Mouse (Mus musculus): ENCODE measurements around the gene Tbc1d7.

Tbc1d7 gene

GRCm38 (mm10) chr13:43193932-43194331, 22.6 kb upstream of the Tbc1d7 start:
- no peak for DNase-seq (ENCODE audit: low spot score in 2 of 2)

GRCm38 (mm10) chr13:43193266-43193665, 22.0 kb upstream of the Tbc1d7 start:
- no peak for DNase-seq (ENCODE audit: low spot score in 2 of 2)

- no peak for DNase-seq (ENCODE audit: low spot score in 2 of 2)
Measured at GRCm38 (mm10) chr13:43191741-43192192, 20.5 kb upstream of the Tbc1d7 start.

GRCm38 (mm10) chr13:43191290-43191689, 20.0 kb upstream of the Tbc1d7 start:
- DNase-seq (ENCODE audit: low spot score in 2 of 2) = no peak

GRCm38 (mm10) chr13:43187736-43188135, 16.4 kb upstream of the Tbc1d7 start:
- no peak for DNase-seq (ENCODE audit: low spot score in 2 of 2)

GRCm38 (mm10) chr13:43183248-43184055, 12.2 kb upstream of the Tbc1d7 start:
- no peak for DNase-seq (ENCODE audit: low spot score in 2 of 2)

DNA sequence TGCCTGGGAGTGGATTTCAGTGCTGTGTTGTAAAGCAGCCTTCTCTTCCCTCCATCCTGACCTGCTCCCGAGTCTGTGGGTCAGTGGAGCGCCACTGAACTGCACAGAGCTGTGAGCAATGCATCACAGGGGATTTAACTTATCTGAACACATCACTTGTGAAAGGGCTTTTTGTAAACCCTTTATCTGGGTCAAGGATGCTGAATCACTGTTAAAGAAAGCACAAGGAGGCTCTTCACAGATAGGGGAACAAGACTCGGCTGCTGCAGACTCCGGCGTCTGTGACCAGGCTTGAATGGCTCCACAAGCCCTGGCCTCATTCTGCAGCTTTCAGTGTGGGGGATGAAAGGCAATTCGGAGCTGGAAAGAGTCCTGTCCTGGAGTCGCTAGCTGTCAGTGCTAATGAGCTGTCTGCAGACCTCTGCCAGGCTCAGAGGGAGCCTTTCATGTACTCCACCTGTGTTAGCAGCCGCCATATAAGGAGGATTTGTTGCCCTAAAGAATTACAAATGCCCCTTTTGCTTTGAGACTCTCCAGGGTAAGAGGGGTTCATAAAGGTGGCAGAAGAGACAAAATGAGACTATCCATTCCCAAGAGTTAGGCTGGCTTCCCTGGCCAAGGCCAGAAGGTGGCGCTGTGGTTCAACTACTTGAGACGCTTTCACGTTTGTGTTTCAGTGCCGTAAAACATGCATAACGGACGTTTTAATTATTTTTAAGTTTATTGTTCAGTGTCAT, 11.3 kb upstream of the Tbc1d7 start:
- peak; percentile 64 to 84 for DNase-seq (ENCODE audit: low spot score in 2 of 2)

- no peak for DNase-seq (ENCODE audit: low spot score in 2 of 2)
Measured at GRCm38 (mm10) chr13:43181104-43181503, 9.8 kb upstream of the Tbc1d7 start.

- no peak for DNase-seq (ENCODE audit: low spot score in 2 of 2)
Measured at GRCm38 (mm10) chr13:43177317-43177716, 6.0 kb upstream of the Tbc1d7 start.

DNA sequence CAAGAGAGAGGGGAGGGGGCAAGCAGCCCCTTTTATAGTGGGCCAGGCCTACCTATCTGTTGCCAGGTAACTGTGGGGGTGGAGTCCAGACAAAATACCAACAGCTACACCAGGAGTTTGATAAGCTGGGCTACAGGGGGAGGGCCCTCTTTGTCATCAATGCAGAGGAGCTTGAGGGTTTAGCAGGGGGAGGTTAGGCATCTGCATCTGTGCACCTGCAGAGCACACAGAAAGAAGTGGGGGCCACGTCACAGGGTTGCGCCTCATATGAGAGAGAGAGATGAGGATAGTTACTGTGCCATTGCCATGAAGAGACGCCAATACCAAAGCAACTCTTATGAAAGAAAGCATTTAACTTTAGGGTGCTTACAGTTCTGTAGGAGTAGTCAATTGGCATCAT, 5.4 kb upstream of the Tbc1d7 start:
- no peak for DNase-seq (ENCODE audit: low spot score in 2 of 2)

DNA sequence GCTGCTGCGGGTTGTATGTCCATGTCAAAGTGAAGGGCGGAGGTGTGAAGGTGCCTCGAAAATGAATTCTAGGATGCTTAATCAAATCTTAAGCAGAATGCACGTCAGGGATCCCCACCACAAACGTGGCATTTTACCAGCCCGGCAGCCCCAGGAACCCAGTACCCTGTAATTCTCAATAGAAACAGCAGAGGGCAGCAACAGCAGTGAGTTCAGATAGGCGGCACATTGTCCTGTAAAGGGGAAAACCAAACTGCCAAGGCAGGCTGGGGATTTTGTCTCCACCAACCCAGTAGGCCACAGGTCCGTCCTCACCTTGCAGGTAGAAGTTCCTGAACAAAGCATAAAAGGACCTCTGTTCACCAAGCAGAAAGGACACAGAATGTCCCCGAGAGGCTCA, 2.0 kb upstream of the Tbc1d7 start:
- DNase-seq (ENCODE audit: low spot score in 2 of 2) = peak; percentile 53 to 74

- no peak for DNase-seq (ENCODE audit: low spot score in 2 of 2)
Measured at GRCm38 (mm10) chr13:43172036-43172713, 874 bp upstream of the Tbc1d7 start.

DNA sequence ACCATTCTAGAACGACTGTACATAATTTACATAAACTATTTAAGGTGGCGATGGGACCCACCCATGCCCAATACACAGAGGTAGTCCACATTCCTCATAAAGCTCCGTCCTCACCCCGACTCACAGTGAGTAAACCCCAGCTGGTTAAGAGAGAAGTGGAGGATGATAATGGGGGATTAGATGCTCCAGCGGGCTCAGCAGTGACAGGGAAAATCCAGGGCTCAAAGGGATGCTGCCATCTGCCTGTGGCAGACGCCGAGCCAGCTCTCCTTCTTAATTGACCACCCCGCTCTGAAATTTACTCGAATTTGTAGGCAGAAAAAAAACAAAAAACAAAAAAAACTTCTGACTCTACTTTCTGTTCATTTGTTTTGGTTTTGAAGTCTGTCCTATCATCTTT, 3.6 kb downstream of the Tbc1d7 start:
- DNase-seq (ENCODE audit: low spot score in 2 of 2) = no peak

GRCm38 (mm10) chr13:43159429-43159828, 11.9 kb downstream of the Tbc1d7 start:
- no peak for DNase-seq (ENCODE audit: low spot score in 2 of 2)

DNA sequence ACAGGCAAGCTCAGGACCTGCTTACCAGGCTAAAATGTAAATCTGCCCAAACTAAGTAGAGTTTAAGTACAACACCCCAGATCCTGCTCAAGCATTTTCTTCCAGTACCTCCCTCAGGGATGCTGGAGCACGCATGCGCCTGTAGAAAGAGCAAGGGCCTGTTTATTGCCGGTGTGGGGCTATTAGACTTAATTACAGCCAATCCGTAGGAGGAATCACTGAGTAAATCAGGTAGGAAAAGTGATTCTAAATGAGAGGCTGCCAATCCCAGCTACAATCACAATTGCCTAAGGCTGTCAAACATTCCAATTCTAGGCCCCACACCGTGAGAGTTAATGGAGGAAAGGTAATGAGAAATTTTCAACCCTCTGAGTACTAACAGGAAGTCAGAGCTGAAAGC, 13.0 kb downstream of the Tbc1d7 start:
- DNase-seq (ENCODE audit: low spot score in 2 of 2) = no peak

DNA sequence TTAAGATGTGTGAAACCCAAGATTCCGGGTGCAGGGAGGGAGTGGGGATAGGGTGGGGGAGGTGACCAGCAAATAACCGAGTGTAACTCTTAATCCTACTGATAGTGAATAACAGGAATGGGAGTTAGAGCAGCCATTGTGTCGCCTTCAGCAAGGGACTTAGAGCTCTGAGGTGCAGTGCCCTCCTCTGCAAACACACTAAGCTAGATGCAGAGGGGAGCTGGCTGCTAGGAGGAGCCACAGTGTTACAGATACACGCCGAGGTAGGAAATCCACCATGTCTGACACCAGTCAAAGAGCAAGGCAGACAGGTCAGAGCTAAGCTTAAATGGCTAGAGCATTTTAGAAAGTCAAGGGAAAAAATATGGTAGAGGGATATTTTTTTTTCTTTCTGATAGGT, 13.9 kb downstream of the Tbc1d7 start:
- DNase-seq (ENCODE audit: low spot score in 2 of 2) = no peak

DNA sequence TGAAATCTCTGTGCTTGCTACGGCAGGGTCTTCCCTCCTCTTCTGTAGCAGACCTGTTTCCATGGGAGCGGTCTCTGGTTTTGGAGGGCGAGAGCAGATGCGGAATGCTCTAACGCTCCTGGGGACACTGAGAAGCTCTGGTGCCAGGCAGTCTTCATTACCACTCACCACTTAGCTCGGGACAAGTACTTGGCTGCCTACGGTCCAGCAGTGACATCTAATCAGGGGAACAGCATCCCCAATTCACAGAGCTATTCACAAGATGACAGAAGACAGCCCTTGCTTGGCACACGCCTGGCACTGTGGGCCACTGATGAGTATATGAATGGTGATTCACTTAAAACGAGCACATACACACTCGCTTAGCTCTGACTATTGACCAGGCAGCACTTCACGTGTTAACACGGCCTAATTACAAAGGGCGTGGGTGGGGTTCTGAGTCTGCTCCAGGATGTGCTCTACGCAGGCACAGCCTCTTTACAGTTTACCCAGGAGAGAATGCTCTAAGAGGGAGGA, 19.2 kb downstream of the Tbc1d7 start:
- no peak for DNase-seq (ENCODE audit: low spot score in 2 of 2)

GRCm38 (mm10) chr13:43149661-43150060, 21.6 kb downstream of the Tbc1d7 start:
- DNase-seq (ENCODE audit: low spot score in 2 of 2) = no peak

DNA sequence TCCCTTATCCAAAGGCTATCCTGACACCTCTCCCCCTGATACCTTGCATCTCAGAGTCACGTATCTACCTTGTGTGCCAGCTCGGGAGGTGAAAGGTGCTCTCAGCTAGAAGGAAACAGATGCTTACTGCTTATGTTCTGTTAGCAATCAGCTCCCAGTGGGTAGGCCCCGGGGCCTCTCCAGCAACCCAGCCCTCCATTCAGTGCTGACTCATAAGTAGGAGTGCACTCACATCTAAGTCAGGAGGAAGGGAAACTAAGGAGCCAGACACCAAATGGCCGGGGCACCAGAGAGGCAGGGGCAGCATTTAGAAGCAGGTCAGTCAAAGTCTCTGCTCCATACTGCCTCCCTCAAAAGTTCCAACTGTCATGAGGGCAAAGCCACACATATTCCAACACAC, 22.6 kb downstream of the Tbc1d7 start:
- DNase-seq (ENCODE audit: low spot score in 2 of 2) = no peak

GRCm38 (mm10) chr13:43146515-43147258, 24.6 kb downstream of the Tbc1d7 start:
- no peak for DNase-seq (ENCODE audit: low spot score in 2 of 2)

DNA sequence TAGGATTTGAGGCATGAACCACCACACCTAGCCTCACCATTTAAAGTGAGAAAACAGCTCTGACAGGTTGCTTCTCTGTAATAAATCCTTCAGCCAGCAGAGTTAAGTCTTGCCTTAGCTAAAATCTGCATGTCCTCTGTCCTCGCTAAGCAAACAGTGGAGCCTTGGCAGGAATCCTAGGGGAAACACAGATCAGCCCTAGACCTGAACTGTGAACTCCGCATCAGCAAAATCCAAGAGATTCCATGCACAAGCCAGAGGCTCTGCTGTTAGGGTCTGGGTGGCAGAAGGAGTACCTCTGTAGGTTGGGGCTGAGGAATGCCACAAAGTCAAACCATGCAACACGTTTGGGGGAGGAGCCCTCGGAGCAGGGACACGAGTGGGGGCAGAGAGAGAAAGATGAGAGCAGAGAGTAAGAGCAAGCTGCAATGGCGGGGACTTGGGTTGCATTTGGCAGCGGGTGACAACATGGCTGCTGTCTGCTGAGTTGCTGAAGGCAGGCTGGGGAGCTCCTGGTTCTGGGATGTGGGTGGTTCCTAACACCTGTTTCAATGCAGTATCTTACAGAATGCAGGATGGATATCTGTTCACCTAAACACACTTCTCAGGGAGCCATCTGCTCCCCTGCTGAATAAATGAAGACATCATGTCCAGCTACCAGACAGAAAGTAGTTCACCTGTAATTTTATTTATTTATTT, 26.4 kb downstream of the Tbc1d7 start:
- DNase-seq (ENCODE audit: low spot score in 2 of 2) = no peak
